Mouse (Mus musculus) olfactory bulb, adult 2 months (tissue): ENCODE data around the gene Slit3.

ENCODE experiments used
- CTCF ChIP-seq: fragments of 200-500 bp; IDR thresholded peaks from 2 replicates; pipeline ENCODE4 v1.5.1; 2012; ENCODE audit warnings: low read depth, mild to moderate bottlenecking, low read length, moderate library complexity; ENCODE audit not compliant: insufficient read depth
- POLR2A ChIP-seq: fragments of 200-500 bp; IDR thresholded peaks from 2 replicates; pipeline ENCODE4 v1.6.1; 2012; ENCODE audit warnings: mild to moderate bottlenecking, low read depth, low read length, moderate library complexity; ENCODE audit not compliant: insufficient read depth

DNA sequence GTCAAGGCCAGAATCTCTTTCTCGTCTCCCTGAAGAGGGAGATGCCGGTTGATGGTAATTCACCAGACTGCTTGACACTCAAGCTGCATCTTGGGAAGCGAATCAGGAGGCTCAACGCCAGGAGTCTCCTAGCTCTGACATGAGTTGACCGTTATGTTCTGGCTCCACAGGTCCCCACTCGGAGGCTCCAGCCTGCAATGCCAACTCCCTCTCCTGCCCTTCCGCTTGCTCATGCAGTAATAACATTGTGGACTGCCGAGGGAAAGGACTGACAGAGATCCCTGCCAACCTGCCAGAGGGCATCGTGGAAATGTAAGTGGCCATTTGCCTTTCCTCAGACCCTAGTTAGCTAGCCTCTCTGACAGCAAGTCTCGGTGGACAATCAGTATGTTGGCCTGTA, 457.8 kb downstream of the Slit3 start:
- TF ChIP-seq CTCF (no peak), POLR2A (no peak)
